Mouse (Mus musculus): Measurements from ENCODE around the gene Creg2. TPM values are rescaled to one million over a fixed set of nuclear protein-coding genes. Genes with fewer than 3 reads are reported as not detected.
A peak's percentile ranks its signal among the peaks of the same experiment; 100 is the strongest.

The Creg2 gene
- total and polyA plus RNA-seq, 2 experiments from 2014 or later: 15.7 to 17.6 TPM

- WGBS: 85% methylated on average over 9 of the region's 9 CpGs
- H3K36me3 ChIP-seq (ENCODE audit: insufficient read depth, low read length): no peaks in the 10 kb centered on the region
- no peaks in the 10 kb centered on the region for H3K27me3 ChIP-seq (ENCODE audit: insufficient read depth, low read length)
- H3K4me3 ChIP-seq (ENCODE audit: low read length): no peak overlapping the region
- no peaks in the 10 kb centered on the region for H3K4me1 ChIP-seq (ENCODE audit: insufficient read depth, low read length)
- H3K27ac ChIP-seq: no peak overlapping the region
- no peak overlapping the region for H3K9ac ChIP-seq (replicated peaks; ENCODE audit: low read length)
- no peak for TF ChIP-seq CTCF (IDR thresholded peaks at IDR 0.05; ENCODE audit: low read depth)
- no peak overlapping the region for H3K4me2 ChIP-seq (ENCODE audit: low read depth, low read length)
- ATAC-seq (no peak), DNase-seq (ENCODE audit: low spot score) (no peak)
- H3K9me3 ChIP-seq (ENCODE audit: low read length): no peaks in the 10 kb centered on the region
Observed at GRCm38 (mm10) chr1:39585416-39585815, 65.9 kb downstream of the Creg2 start.

- Histone ChIP-seq H3K4me3 (ENCODE audit: low read length) (no peak overlapping the region), H3K9me3 (ENCODE audit: low read length) (no peaks in the 10 kb centered on the region), H3K9ac (replicated peaks; ENCODE audit: low read length) (no peak overlapping the region), H3K27ac (no peak overlapping the region), H3K4me1 (ENCODE audit: insufficient read depth, low read length) (no peaks in the 10 kb centered on the region), H3K27me3 (ENCODE audit: insufficient read depth, low read length) (no peaks in the 10 kb centered on the region), H3K36me3 (ENCODE audit: insufficient read depth, low read length) (no peaks in the 10 kb centered on the region), H3K4me2 (ENCODE audit: low read depth, low read length) (no peak overlapping the region)
- no peak for TF ChIP-seq CTCF (IDR thresholded peaks at IDR 0.05; ENCODE audit: low read depth)
- DNase-seq (ENCODE audit: low spot score): no peak
- 90% methylated on average over 9 of the region's 9 CpGs for WGBS
- ATAC-seq: no peak
Observed at GRCm38 (mm10) chr1:39583173-39583572, 68.1 kb downstream of the Creg2 start.

GRCm38 (mm10) chr1:39581215-39581614 is 70.1 kb downstream of the Creg2 start:
- H3K4me1 ChIP-seq (ENCODE audit: insufficient read depth, low read length): no peaks in the 10 kb centered on the region
- TF ChIP-seq CTCF (IDR thresholded peaks at IDR 0.05; ENCODE audit: low read depth): no peak
- no peak overlapping the region for H3K27ac ChIP-seq
- H3K4me3 ChIP-seq (ENCODE audit: low read length): no peak overlapping the region
- no peak overlapping the region for H3K9ac ChIP-seq (replicated peaks; ENCODE audit: low read length)
- 78% methylated on average over 2 of the region's 3 CpGs for WGBS
- DNase-seq (ENCODE audit: low spot score) (no peak), ATAC-seq (no peak)
- H3K9me3 ChIP-seq (ENCODE audit: low read length): no peaks in the 10 kb centered on the region
- H3K27me3 ChIP-seq (ENCODE audit: insufficient read depth, low read length): no peaks in the 10 kb centered on the region
- no peaks in the 10 kb centered on the region for H3K36me3 ChIP-seq (ENCODE audit: insufficient read depth, low read length)
- H3K4me2 ChIP-seq (ENCODE audit: low read depth, low read length): no peak overlapping the region

- ATAC-seq (no peak), DNase-seq (ENCODE audit: low spot score) (no peak)
- Histone ChIP-seq H3K36me3 (ENCODE audit: insufficient read depth, low read length) (no peaks in the 10 kb centered on the region), H3K27me3 (ENCODE audit: insufficient read depth, low read length) (no peaks in the 10 kb centered on the region), H3K9me3 (ENCODE audit: low read length) (no peaks in the 10 kb centered on the region), H3K9ac (replicated peaks; ENCODE audit: low read length) (no peak overlapping the region), H3K4me3 (ENCODE audit: low read length) (no peak overlapping the region), H3K27ac (no peak overlapping the region), H3K4me1 (ENCODE audit: insufficient read depth, low read length) (peaks cover 8% of the 10 kb centered on the region), H3K4me2 (ENCODE audit: low read depth, low read length) (no peak overlapping the region)
- 78% methylated on average over 6 of the region's 6 CpGs for WGBS
- no peak for TF ChIP-seq CTCF (IDR thresholded peaks at IDR 0.05; ENCODE audit: low read depth)
Observed at GRCm38 (mm10) chr1:39579139-39579538, 72.1 kb downstream of the Creg2 start.

GRCm38 (mm10) chr1:39578446-39578845 is 72.8 kb downstream of the Creg2 start:
- H3K27me3 ChIP-seq (ENCODE audit: insufficient read depth, low read length): no peaks in the 10 kb centered on the region
- H3K9me3 ChIP-seq (ENCODE audit: low read length): no peaks in the 10 kb centered on the region
- peaks cover 8% of the 10 kb centered on the region for H3K4me1 ChIP-seq (ENCODE audit: insufficient read depth, low read length)
- H3K36me3 ChIP-seq (ENCODE audit: insufficient read depth, low read length): no peaks in the 10 kb centered on the region
- H3K27ac ChIP-seq: no peak overlapping the region
- WGBS: 91% methylated on average over 5 of the region's 5 CpGs
- DNase-seq (ENCODE audit: low spot score) (no peak), ATAC-seq (no peak)
- H3K4me3 ChIP-seq (ENCODE audit: low read length): no peak overlapping the region
- H3K4me2 ChIP-seq (ENCODE audit: low read depth, low read length): no peak overlapping the region
- no peak for TF ChIP-seq CTCF (IDR thresholded peaks at IDR 0.05; ENCODE audit: low read depth)
- no peak overlapping the region for H3K9ac ChIP-seq (replicated peaks; ENCODE audit: low read length)

- DNase-seq (ENCODE audit: low spot score) (peak; percentile 96), ATAC-seq (peak; percentile 97)
- 1% methylated on average over 49 of the region's 49 CpGs for WGBS
- H3K4me3 ChIP-seq (ENCODE audit: low read length): peak within 1 kb of the TSS; percentile 94
- no peaks in the 10 kb centered on the region for H3K36me3 ChIP-seq (ENCODE audit: insufficient read depth, low read length)
- peaks cover 8% of the 10 kb centered on the region for H3K4me1 ChIP-seq (ENCODE audit: insufficient read depth, low read length)
- peak within 1 kb of the TSS; percentile 94 for H3K9ac ChIP-seq (replicated peaks; ENCODE audit: low read length)
- peak within 1 kb of the TSS; percentile 62 for H3K4me2 ChIP-seq (ENCODE audit: low read depth, low read length)
- no peaks in the 10 kb centered on the region for H3K27me3 ChIP-seq (ENCODE audit: insufficient read depth, low read length)
- TF ChIP-seq CTCF (IDR thresholded peaks at IDR 0.05; ENCODE audit: low read depth): no peak
- peak within 1 kb of the TSS; percentile 97 for H3K27ac ChIP-seq
- H3K9me3 ChIP-seq (ENCODE audit: low read length): no peaks in the 10 kb centered on the region
Observed at GRCm38 (mm10) chr1:39577253-39577705, 74.0 kb downstream of the Creg2 start, which contains the start of gene Rnf149. TSS of gene Rnf149 (minus strand) at chr1:39577405.

- ATAC-seq: peak; percentile 88
- TF ChIP-seq CTCF (IDR thresholded peaks at IDR 0.05; ENCODE audit: low read depth): peak; percentile 2; the same call in 1 of the 2 replicates
- WGBS: under 1% methylated on average over 83 of the region's 88 CpGs
- peaks cover 8% of the 10 kb centered on the region for H3K4me1 ChIP-seq (ENCODE audit: insufficient read depth, low read length)
- DNase-seq (ENCODE audit: low spot score): peak; percentile 80
- H3K27ac ChIP-seq: peak overlapping the region; percentile 97
- no peaks in the 10 kb centered on the region for H3K36me3 ChIP-seq (ENCODE audit: insufficient read depth, low read length)
- no peaks in the 10 kb centered on the region for H3K9me3 ChIP-seq (ENCODE audit: low read length)
- peak overlapping the region; percentile 94 for H3K4me3 ChIP-seq (ENCODE audit: low read length)
- H3K9ac ChIP-seq (replicated peaks; ENCODE audit: low read length): peak overlapping the region; percentile 94
- peak overlapping the region; percentile 62 for H3K4me2 ChIP-seq (ENCODE audit: low read depth, low read length)
- no peaks in the 10 kb centered on the region for H3K27me3 ChIP-seq (ENCODE audit: insufficient read depth, low read length)
Observed at GRCm38 (mm10) chr1:39576431-39577243, 74.6 kb downstream of the Creg2 start.
